Comparison of ENCODE assay signal across 13 mouse cellular contexts in genomic region chr15:37020581-37021245, GRCm38 (mm10). TPM values are rescaled to one million over a fixed set of nuclear protein-coding genes. Genes with fewer than 3 reads are reported as not detected.
DNase-seq lines count a peak whose midpoint lies in the region; TF ChIP-seq lines count a peak whose summit lies in the region.
"Had no signal": no experiment of that assay in that cellular context is flagged by ENCODE, and none has a peak within 500 bp of the region (broad histone marks: within the 10 kb centered on the region; RNA-seq: fewer than 3 reads in every experiment).

No protein-coding gene starts in this region.

- peak; percentile 40 for TF ChIP-seq CTCF in left cerebral cortex, adult 2 months (IDR thresholded peaks at IDR 0.05)

- intact Hi-C loops in left cerebral cortex, adult 2 months (cut with DNase I) = no loop called here

- DNase-seq in left cerebral cortex, adult 2 months (ENCODE audit: extremely low spot score in 1 of 2, low spot score in 2 of 2) = no peak
- DNase-seq in left cerebral cortex, adult 11 months (ENCODE audit: low spot score) = no peak
- peak; percentile 57 for DNase-seq in CD4-positive, CD25-positive, alpha-beta regulatory T cell, adult 2 months (ENCODE audit: low read depth, low spot score)
- peak; percentile 30 for DNase-seq in NIH3T3 (ENCODE audit: low read depth)
- DNase-seq in induced T-regulatory cell, adult 2 months (ENCODE audit: low read depth) = peak; percentile 37
- DNase-seq in thymus, adult 18-20 months = no peak
- no peak for DNase-seq in yolk sac, embryonic 10.5 days (ENCODE audit: low spot score)
- DNase-seq: heart, postnatal 14 days; kidney, postnatal 10 days; thymus, postnatal 14 days had no signal

- no peak overlapping the region for H3K27ac ChIP-seq in left cerebral cortex, adult 2 months
- H3K27ac ChIP-seq: embryonic facial prominence, embryonic 15.5 days; liver, embryonic 15.5 days; midbrain, embryonic 12.5 days had no signal

- no peak overlapping the region for H3K4me3 ChIP-seq in left cerebral cortex, adult 2 months
- H3K4me3 ChIP-seq: embryonic facial prominence, embryonic 15.5 days; liver, embryonic 15.5 days; midbrain, embryonic 12.5 days had no signal

RNA-seq across cellular contexts. Expression of gene Zfp706, which starts 13.1 kb away (rescaled TPM):
- 100 to 1,000 TPM; 214 to 217 TPM for total RNA-seq in left cerebral cortex, adult 2 months (2021)

Comparison
In these comparisons a context has a peak if more than half of its experiments do, and no peak if none do; other contexts are left out.
1. DNase-seq: peak in CD4-positive, CD25-positive, alpha-beta regulatory T cell, adult 2 months (single experiment), NIH3T3 (single experiment) and induced T-regulatory cell, adult 2 months (single experiment); none in left cerebral cortex, adult 2 months (0 of 2), left cerebral cortex, adult 11 months (single experiment), thymus, adult 18-20 months (0 of 2) and yolk sac, embryonic 10.5 days (single experiment).